Mouse (Mus musculus): ENCODE results near the gene Gm20479.

DNA sequence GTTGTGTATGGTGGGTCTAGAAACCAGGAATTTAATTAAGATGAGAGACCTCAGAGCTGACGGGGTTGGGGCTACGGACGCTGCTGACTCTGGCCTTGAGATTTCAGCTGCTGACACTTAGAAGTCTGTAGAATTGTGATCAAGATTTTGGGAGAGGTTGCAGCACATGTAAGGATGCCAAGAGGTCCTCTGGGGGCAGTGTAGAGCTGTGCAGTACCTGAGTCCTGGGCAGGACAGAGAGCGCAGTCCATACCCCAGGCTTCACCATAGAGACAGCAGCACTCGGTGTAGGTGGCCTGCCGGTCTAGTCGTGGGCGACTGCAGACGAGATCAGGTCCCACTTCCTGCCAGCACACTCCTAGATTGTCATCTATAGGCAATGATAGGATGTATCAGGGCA lies 49.7 kb downstream of the Gm20479 start:
- no peak; the same call in 1 of the 2 replicates for TF ChIP-seq CTCF (IDR thresholded peaks at IDR 0.05; ENCODE audit: insufficient read depth, low read length)
- TF ChIP-seq POLR2A (IDR thresholded peaks at IDR 0.05; ENCODE audit: borderline replicate concordance, extremely low read depth, low read depth, low read length): no peak
